Mouse (Mus musculus) heart, adult 2 months (tissue): ENCODE data around the gene Edem3.

ENCODE experiments used
- CTCF ChIP-seq: fragments of 200-600 bp; IDR thresholded peaks from 2 replicates; pipeline ENCODE4 v1.8.1; 2022; ENCODE audit warnings: antibody characterized with exemption, mild to moderate bottlenecking, moderate library complexity
- EP300 ChIP-seq: fragments of 200-500 bp; IDR thresholded peaks from 2 replicates; pipeline ENCODE4 v1.6.1; 2011; ENCODE audit warnings: low read depth, low read length, control low read depth; ENCODE audit not compliant: insufficient read depth

DNA sequence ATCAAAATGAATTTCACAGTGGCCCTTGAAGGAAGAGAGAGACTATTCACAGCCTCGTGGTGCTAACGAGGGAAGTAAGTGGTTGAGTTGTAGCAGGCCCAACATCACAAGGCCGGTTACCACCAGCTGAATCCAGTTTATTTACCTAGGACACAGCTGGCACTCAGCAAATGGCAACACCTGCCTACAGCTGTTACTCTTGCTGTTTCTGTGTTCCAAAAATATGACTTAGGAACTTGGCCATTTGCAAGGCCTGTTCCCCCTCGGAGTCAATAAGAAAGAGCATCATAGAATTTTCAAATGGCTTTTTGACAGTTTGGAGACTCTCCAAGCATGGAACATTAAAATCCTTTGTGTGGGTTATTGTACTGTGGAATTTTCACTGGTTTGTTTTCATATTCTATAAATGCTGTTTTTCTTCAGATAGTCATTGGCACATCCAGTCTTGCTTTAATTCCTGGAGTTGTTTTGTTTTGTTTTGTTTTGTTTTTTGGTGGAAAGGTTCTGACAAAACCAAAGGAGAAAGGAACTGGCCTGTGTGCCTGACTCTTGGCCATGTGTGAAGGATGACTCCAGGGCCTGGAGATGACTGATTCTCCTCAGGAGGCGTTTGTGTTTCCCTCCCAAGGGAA, 44.6 kb upstream of the Edem3 start:
- no peak for TF ChIP-seq EP300
- no peak for TF ChIP-seq CTCF
